Mouse (Mus musculus) cerebellum, postnatal 14 days (tissue): ENCODE data around the gene Zdhhc8.

Experiments
- DNase-seq, 2 experiments: peaks; one replicate each; pipeline ENCODE4 v3.0.0; 2021; ENCODE audit warnings: mixed read lengths in 2 of 2

Zdhhc8 gene

GRCm38 (mm10) chr16:18234671-18235388 is at the start of gene Zdhhc8:
TSS of gene Zdhhc8 (minus strand) at chr16:18235136.
- DNase-seq: peak; percentile 83 to 86

- no peak for DNase-seq
Observed at GRCm38 (mm10) chr16:18275166-18275565, 40.2 kb upstream of the Zdhhc8 start.

DNA sequence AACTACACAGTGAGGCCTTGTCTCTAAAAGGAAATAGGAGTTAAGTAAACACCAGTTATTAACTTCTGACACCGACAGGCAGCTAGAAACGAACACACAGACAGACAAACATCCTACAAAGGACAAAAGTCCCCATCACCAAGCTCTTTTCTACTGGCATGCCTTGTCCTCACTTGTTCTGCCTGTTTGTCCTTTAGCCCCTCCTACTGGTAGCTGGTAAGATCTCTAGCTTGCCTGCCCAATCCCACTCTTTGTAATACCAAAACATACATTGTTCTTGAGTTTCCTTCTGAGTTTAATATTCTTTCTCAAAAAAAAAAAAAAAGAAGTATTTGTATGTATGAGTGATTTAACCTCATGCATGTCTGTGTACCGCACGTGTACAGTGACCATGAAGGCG is 33.2 kb upstream of the Zdhhc8 start:
- no peak for DNase-seq

- DNase-seq: no peak
Observed at GRCm38 (mm10) chr16:18265024-18265423, 30.1 kb upstream of the Zdhhc8 start.

- no peak for DNase-seq
Observed at GRCm38 (mm10) chr16:18258221-18258620, 23.3 kb upstream of the Zdhhc8 start, which contains the start of gene Gm49776. TSS of gene Gm49776 (minus strand) at chr16:18258321.

- no peak for DNase-seq
Observed at GRCm38 (mm10) chr16:18253866-18254265, 18.9 kb upstream of the Zdhhc8 start.

DNA sequence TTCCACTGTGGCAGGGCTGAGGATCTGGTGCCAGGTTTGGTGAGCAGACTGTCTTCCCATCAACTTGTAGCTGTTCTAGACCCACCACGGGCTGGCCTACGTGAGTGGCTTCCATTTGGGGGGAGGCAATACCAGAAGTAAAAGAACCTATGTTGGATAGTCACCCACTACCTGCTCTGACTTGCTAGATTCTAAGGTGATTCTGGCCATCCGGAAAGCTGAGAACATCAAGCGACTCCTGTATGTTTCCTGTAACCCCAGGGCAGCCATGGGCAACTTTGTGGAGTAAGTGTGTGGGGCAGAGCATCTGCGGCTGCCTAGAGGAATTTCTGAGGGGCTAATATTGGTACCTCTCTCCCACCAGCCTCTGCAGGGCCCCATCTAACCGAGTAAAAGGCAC is 17.8 kb upstream of the Zdhhc8 start:
- DNase-seq: no peak

DNA sequence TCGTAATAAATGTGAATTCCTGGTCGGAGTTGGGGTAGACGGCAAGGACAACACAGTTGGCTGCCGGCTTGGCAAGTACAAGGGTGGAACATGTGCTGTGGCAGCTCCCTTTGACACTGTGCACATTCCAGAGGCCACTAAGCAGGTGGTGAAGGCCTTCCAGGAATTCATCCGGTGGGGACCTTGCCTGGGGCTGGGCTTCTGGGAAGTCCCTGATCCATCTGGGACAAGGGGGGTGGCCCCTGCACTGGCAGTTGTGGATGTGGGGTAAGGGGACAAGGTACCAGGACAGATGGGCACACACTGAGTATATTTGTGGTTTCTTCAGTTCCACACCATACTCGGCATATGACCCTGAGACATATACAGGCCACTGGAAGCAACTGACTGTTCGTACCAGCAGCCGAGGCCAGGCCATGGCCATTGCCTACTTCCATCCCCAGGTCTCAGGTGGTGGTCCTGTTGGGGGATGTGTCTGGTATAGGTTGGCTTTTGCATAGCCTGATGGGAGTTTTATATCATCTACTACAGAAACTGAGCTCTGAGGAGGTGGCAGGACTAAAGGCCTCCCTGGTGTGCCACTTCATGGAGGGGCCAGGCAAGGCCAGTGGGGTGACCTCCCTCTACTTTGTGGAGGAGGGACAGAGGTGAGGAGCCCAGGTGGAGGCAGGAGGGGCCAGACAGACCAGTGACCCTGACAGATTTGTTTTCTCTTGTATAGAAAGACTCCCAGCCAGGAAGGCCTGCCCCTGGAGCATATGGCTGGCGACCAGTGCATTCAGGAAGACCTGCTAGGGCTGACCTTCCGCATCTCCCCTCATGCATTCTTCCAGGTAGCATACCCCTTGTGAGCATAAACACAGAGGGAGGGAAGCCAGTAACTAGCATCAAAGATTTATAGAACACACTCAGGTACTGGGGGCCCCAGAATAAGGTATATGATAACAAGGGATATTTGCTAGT is 16.2 kb upstream of the Zdhhc8 start:
- DNase-seq: no peak

DNA sequence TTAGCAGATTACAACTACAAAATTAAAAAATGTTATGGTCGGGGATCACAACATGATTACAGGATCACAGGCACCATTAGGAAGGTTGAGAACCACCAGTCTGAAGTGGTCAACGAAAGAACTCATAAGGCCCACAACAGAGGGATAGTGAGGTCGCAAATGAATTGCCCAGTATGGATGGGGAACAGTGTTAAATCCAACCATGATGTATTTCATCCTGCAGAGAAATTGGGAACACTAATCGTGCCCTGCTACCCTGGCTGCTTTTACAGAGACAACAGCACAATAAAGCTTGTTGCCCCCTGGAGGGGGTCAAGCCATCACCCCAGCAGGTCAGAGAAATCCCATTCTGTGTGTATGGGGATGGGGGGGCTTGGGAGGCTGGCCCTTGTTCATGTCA is 15.3 kb upstream of the Zdhhc8 start:
- DNase-seq: no peak

DNA sequence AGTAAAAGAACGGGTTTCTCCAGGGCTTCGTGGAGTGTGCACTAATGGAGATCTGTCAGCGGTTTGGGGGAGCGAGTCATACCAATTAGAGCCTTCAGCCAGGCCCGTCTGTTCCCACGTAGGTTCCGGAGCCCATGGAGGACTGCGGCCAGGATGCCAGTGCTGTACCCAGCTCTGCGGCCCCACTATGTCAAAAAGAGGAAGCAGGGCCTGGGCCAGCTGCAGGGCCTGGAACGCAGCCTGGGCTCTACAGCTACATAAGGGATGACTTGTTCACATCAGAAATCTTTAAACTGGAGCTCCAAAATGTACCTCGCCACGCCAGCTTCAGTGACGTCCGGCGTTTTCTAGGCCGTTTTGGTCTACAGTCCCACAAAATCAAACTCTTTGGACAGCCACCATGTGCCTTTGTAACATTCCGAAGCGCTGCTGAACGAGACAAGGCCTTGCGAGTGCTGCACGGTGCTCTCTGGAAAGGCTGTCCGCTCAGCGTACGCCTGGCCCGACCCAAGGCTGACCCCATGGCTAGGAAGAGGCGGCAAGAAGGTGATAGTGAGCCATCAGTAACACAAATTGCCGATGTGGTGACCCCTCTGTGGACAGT is 14.5 kb upstream of the Zdhhc8 start:
- DNase-seq: peak; percentile 60 to 66

DNA sequence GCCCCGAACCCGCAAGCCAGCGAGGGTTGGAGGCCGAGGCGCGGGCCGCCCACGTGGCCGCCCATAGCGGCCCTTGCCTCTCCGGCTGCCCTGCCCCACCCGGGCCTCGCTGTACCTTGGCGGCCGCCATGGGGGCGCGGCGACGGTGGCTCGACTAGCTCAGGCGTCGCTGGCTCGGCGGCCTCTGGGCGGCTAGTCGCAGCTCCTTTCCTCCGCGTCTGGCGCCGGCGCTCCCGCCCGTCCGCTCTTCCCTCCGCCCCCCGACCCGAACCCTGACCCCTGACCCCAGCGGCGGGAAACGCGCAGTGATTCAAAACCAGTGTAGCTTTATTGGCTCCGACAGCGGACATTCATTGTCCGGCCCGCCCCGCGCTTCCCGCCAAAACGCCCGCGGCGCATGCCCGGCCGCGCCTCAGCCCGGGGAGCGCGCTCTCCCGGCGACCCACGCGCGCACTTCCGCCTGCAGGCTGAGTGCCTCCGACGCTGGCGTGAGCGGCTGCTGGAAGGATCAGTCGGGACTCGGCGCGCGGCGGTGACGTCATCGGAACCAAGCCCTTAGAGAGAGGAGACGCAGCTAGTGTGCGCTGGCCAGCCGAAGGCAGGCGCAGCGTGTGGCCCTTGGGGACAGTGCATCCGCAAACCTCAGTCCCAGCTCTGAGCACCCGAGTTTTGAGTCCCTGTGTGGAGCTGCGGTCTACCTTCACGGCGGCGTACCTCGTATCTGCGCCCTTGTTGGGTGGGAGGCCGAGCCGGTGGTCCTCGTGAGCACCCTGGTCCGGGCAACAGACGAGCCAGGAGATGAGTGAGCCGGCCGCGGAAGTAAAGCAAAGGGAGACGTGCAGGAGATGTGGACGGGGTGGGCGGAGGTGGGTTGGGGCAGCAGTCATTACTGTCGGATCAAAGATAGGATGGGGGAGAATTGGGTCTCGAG is 13.8 kb upstream of the Zdhhc8 start, which contains the start of the genes Trmt2a and Ranbp1:
TSS of gene Trmt2a (plus strand) at position 247 of the 931 bp plus-strand sequence.
TSS of gene Ranbp1 (minus strand) at position 300 of the 931 bp plus-strand sequence.
- peak; percentile 98 to 99 for DNase-seq

GRCm38 (mm10) chr16:18247521-18248399 is 12.8 kb upstream of the Zdhhc8 start:
- peak in 1 of 2 experiments; percentile 51 for DNase-seq

- DNase-seq: no peak
Observed at GRCm38 (mm10) chr16:18241581-18241980, 6.6 kb upstream of the Zdhhc8 start.

- no peak for DNase-seq
Observed at GRCm38 (mm10) chr16:18236676-18237501, 2.0 kb upstream of the Zdhhc8 start.

DNA sequence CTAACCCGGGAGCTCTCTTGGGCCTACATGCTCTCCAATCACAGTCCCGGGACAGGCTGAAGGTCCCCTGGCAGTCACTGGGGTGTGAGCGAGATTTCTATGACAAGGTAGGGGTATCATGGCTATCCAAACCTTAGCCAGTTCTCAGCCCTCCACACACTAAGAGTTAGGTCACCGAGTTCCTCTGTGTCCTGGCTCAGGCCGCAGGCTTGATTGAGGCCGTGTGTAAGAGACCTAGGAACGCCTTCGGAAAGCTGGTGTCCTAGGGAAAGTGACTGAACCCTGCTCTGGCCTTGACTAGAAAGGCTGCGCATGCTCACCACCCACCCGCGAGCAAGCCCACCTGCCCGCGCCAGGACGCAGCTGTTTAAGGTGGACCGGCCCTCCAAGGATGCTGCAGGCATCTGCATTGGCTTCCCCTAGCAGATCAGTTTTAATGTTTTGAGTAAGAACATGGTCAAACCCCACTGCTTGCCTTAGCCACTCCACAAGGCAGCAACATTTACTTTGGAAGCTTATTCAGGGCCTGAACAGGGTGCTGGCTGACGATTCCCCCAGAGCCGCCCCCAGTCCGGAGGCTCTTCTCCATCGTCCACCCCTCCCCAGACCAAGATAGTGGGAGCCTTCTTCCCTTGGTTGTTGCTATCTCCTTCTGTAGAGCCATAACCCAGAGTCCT is 591 bp upstream of the Zdhhc8 start:
- DNase-seq: peak; percentile 77 to 79

DNA sequence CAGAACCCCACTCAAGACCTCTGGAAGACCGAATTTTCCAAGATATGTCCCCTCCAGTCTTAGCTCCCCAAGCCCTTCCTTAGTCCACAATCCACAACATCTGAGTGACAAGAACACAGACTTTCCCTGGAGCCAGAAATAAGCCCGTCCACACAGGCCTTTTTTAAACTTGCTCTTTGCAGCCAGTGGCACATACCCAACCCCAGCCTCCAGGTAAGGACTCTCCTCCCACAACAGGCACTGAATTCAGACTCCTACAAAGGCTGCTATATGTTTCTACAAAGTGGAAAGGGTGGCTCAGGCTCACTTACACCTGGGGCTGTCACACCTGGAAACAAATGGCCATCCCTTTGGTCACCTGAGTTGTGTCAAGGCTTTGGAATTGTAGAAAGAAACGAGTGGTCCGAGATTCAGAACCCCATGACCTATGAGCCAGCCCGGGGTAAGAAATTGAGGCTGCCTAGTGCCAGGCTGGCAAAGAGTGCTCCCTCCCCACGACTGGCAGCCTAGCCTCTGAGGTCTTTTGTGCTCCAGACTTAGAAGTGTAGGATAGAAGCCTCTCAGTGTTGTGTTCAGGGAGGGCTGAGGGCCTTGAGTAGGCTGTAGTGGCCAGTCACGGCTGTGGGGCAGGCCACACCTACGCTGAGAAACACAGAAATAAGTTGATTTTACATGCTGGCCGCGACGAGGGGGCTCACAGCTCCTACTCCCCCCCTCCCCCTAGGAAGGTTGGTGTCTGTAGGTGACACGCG is 841 bp downstream of the Zdhhc8 start:
- no peak for DNase-seq

DNA sequence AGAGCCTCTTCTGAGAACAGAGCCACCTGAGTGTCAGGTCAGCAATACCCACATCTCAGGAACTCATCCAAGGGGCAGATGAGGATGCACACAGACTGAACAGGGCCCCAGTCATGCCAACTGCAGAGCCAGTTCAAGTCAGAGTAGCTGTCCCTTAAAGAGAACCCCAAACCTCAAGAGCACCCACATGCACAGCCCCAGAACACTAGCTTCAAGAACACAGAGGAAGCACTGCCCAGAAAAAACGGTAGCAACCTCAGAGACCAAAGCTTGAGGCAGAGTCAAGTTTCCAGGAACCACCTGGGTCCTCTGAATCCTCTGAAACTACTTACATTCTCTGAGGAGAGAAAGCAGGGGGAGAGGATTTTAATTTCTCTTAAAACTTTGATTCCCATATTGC is 1.5 kb downstream of the Zdhhc8 start:
- no peak for DNase-seq

GRCm38 (mm10) chr16:18231451-18231850 is 3.5 kb downstream of the Zdhhc8 start:
- no peak for DNase-seq

DNA sequence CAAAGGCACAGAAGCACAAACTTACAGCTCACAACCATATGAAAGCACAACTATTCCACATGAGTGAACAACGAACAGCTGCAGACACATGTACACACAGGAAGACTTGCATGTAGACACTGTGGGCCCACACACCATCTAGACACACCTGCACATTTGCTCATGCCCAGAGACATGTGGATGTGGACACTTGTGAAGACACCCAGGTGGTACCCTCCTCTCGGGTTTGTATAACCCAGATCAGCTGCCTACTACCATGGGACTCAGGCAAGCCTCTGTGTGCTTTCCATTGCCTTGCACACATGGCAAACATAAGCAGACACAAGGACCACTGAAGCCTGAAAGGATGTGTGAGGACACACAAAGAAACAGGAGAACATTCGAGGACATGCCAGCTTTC is 3.9 kb downstream of the Zdhhc8 start:
- DNase-seq: no peak
